Mouse (Mus musculus) hematopoietic stem cell, adult 5-6 weeks (primary cell): ENCODE data around the gene Calm1. TPM values are rescaled to one million over a fixed set of nuclear protein-coding genes. Genes with fewer than 3 reads are reported as not detected.
"Not testable (repeated sequence)": the region's sequence is repeated elsewhere in the genome, so short reads cannot be mapped to it uniquely, and the experiment has no call there.

ENCODE experiments used
- ATAC-seq, 2 experiments: fragments of 125-278 bp in 1 of 2; replicated peaks in 1 of 2; 2 replicates each; pipeline ENCODE4 v1.8.0; 2016 to 2017; ENCODE audit warnings: inconsistent platforms in 2 of 2, mild to moderate bottlenecking in 2 of 2, moderate number of reproducible peaks in 2 of 2, low read depth in 1 of 2, moderate TSS enrichment in 1 of 2; ENCODE audit not compliant: low FRiP score in 2 of 2, poor library complexity in 2 of 2, severe bottlenecking in 2 of 2, insufficient read depth in 1 of 2, low TSS enrichment in 1 of 2
- total RNA-seq: library from RNA; stranded (forward); fragments of 172-1452, 232-1000 nt; gene quantifications from 2 replicates; pipeline ENCODE4 v1.2.3, GENCODE M21; 2017

Gene Calm1
- total RNA-seq = 385 and 714 TPM in 2 replicates

DNA sequence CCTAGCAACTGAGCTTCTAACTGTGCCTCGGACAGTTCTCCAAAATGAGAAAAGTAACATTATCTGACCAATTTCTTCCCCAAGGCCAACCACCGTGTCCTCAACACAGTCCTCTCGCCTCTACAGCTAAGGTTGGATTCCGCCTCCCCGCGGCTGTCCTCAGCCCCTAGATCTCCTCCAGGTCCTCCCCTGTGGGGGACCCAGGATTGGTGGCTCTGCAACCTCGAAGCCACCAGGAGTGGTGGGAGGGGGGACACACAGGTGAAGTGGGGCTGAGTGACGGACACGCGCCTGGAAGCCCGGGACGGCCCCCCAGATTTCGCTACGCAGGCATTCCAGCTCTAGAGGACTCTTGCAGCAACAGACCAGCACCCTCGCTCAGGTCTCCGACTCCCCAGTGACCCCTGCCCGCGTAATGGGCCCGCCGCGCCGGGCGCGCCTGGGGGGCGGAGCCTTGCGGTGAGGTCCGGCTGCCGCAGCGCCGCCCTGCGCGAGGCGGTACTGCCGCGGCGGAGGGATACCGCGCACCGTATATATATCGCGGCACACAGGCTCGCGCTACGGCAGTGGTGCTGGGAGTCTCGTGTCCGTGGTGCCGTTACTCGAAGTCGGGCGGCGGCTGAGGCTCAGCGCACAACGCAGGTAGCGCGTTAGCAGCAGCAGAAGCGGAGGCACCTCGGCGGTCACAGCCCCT, at the start of gene Calm1:
Gene Calm1 (plus strand): TSS at position 469 of the 694 bp plus-strand sequence.
- peak; percentile 72 to 83 for ATAC-seq

DNA sequence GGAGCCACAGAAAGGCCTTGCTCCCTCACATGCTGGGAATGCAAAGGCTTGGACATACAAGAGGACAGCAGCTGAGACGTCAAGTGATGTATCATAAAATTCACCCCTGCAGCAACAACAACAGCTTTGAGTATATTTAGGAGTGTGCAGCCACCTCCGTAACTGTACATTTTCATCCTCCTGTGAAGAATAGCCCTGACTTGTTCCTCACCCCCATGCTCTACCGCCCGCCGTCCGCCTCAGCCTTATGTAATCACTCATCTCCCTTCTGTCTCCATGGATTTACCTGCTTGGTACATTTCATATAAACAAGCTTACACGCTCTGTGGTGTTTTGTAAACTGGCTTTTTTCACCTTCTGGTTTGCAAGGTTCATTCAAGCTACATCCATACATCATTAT, 46.8 kb upstream of the Calm1 start:
- ATAC-seq = no peak

DNA sequence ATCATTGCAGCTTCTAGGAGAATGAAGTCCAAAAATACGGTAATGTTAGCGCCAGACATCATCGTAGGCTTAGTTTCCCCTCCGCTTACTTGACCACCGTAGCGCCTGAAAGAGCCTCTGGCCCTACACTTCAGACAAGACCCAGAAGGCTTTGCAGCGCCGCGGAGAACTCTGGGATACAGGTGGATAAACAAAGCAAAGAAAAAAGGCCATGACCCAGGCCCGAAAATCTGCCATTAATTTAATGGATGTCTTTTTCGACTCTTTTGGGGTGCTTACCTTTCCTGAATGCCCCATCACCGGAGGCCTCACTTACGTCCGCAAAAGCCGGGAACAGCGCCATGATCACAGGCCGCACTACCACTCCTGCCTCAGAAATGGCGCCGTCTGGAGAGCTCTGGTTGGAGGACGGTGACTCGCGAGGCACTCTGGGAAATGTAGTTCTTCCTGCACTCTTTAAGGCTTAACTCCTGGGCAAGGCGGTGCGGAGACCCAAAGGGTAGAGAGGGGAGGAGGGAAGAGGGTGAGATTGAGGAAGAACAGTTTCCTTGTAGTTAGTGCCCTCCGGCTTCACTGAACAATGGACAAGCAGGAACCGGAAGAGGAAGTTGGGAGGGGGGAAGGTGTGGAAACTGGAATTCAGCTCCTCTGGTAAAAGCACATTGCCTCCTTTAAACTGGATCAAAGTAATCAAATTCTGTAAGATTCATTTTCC, 39.8 kb upstream of the Calm1 start, which contains the start of gene Nrde2:
Gene Nrde2 (minus strand): TSS at position 393 of the 715 bp plus-strand sequence.
- ATAC-seq = peak; percentile 100

DNA sequence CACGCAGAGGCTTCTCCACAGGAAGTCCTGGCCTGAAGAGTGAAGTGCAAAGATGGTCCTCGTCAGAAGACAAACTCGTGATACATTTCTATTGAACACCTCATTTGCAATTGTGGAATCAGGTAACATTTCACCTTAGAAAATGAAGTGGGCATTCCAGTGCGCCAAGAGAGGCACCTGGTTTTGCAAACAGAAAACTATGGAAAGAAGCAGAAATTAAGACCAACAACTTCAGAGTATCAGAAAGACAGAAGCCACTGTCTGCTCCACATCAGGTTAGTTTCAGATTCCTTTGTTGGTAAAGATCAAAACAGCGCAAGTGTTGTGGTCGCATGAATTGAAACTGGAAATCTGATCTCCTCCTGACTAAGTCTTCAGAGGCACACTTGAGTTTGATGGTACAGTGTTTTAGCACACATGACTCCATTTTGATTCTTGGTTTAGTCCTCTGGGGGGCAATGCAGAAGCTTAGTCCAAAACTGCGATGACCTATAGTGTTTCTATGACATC, 34.2 kb upstream of the Calm1 start:
- no peak for ATAC-seq

DNA sequence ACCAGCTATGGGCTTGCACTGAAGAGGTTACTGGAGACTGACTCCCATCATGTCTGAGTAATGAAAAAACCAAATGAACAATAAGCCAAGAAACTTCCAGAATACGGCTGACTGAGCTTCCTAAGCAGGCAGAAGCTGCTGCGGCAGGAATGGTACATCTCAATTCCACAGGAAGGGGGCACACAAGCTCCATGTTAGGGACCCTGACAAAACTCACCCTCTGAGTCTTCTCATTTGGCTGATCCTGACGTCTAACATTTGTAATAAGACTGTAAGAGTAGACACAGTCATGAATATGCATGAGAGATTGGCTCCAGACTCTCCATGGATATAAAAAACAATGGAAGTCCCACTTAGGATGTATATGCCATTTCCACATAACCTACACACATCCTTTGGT, 33.1 kb upstream of the Calm1 start:
- ATAC-seq = peak; percentile 51 to 52

DNA sequence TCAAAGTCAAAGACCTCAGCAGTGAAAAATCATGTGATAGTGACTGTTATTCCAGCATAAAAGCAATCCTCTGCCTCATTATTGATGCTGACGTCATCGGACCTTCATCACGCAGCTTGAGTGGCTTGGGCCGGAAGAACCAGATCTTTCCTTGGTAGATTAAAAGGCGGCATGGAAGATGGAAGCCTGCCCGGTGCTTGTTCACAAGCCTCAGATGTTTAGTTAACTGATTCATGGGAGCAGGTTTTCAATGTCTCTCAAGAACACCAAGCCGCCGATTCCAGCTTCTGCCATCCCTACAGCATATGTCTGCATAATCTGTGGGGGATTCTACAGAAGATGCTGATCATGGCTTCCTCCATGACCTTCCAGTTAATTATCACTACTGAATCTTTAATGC, 32.3 kb upstream of the Calm1 start:
- ATAC-seq = no peak

DNA sequence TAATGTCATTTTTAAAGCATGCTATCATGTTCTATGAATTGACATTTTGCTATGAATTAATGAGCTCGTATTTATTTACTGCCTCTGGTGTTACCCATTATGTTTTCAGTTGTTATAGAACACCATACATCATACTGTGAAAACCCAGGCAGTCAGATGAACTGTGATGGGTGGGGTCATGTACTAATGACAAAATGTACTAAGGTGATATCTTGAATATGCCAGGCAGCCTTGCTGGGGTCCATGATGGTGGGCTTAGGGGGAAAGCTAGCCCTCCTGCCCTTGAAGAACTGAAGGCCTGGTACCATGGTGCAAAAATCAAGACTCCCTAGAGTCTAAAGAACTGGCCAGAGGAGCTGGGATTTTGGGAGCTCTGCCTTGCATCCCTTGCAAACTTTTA, 31.7 kb upstream of the Calm1 start:
- ATAC-seq = no peak

DNA sequence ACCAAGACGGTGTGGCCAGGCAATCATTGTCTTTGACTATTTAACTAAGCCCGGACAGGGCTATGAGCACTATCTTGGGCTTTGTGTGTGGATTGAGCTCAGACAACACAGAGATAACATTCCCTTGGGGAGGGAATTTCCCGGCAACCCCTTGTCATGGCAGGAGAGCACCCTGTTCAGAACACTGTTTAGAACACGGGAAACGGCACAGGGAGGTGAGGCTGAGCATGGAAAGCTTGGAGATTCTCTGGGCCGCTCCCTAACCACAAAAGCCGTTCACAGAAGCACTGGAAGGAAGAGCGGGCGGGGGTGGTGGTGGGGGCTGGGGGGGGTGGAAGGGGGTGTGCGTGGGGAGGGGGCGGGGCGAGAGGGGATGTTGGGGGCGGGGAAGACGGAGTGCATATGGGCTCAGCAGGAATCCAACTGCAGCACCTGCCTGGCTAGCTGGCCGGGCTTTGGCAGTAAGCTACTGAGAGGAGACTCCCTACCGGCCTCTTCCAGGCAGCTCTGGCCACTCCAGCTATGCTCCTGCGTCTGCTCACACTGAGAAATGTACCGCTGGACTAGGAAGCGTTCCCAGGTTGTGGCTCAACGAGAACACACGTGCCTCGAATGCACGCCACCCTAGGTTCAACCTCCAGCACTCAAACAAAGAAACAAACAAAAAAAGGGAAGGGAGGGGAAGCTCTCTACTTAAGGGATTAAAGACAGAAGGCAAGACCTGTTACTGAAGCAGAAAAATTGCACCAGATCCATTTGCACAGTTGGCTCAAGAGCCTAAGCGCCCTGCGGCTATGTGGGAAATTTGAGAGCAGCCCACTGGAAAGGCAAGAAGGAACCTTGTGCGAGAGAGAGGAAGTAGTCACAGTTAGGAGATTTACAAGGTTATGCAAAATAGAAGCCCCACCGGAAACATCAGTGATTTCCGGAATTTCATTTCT, 31.0 kb upstream of the Calm1 start:
- peak; percentile 68 to 92 for ATAC-seq

DNA sequence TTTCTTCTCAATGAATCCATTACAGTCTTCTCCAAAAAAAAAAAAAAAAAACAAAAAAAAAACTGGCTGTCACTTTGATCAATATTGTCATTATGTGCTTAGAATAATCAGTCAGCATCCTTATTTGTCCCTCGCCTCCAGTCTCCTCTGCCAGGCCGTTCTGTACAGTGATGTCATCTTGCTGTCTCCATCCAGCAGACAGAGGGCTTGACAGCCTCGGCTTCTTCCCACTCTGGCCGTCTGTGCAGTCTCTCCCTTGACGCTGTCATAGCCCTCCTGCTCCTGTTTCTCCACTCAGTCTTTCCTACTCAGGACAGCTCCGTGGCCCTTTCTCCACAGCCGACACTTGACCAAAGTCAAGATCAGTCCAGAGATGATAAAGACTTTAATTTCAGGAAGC, 26.8 kb upstream of the Calm1 start:
- ATAC-seq = no peak

DNA sequence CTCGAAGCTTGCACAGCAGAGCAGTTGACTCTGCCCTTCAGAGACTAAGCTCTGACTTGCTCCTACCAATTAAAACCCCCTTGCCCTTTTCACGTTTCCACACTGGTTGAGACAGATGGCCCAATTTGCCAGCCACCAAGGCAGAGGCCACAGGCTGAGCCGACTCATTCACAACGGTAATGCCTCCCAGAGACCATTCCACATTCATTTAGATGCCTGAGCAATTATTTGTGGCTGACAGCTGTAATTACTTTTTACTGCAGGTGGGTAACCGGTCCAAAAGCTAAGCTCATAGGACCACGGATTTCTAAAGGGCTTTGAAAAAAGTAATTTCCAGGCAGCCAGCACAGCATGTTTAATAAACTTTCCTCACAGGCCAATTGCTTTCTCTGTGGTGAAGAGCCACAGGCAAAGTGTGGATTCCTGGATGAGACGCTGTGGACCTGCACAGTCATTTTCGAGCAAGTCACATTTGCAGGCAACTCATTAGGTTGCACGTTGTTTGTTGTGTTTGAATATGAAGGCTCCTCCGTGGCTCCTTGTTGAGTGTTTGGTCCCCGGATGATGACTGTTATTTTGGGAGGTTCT, 22.7 kb upstream of the Calm1 start:
- ATAC-seq = no peak

DNA sequence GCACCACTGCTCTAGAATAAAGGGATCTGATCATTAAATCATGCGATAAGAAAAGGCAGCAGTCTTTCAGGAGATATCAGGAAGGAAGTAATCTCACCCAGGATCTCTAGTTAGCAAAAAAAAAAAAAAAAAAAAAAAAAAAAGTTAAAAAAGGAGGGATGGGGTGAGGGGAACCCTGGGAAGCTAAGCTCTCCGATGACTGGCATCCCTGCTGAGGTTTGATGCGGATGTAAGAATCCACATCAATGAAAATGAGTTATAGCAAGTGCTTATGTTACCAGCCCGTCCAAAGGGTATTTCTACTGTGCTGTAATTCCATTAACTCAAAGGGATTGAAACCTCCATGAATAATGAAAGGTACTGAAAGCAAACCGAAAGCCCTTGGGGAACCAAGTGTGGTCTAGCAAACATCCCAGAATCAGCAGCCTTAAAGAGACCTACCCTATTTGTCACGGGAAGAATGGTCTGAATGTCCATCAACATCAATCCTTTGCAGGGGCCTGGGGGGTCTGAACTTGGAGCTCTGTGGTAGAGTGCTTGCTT, 20.3 kb upstream of the Calm1 start:
- ATAC-seq = no peak

DNA sequence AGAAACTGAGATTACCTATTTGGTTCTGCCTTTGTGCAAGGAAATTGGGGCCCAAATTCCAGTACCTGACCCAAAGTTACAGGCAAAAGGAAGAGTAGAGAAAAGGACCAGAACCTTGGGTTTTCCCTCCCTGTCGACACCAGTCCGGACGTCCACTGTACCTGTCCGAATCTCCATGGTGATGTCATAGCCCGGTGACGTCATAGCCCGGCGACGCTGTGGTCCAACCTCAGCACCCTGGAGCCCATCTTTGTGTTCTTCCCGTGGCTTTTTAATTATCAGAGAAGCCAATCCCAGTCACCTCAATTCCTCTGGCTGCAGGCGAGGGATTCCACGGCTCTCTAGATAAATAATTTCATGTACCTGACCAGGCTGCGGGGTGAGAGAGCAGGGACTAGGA, 18.4 kb upstream of the Calm1 start:
- no peak for ATAC-seq

DNA sequence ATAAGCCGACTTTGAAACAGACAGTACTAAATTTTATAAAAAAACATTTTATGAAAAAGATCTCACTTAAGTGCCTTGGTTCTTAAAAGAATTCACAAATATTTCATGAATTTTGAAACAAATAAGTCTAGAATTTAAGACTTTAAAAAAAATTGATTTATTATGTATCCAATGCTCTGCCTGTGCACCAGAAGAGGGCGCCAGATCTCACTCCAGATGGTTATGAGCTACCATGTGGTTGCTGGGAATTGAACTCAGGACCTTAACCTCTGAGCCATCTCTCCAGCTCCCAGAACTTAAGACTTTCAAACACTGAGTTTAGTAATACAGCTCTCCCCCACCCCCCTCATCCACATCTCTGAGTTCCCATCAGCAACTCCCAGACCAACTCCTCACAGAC, 16.6 kb upstream of the Calm1 start:
- no peak for ATAC-seq

DNA sequence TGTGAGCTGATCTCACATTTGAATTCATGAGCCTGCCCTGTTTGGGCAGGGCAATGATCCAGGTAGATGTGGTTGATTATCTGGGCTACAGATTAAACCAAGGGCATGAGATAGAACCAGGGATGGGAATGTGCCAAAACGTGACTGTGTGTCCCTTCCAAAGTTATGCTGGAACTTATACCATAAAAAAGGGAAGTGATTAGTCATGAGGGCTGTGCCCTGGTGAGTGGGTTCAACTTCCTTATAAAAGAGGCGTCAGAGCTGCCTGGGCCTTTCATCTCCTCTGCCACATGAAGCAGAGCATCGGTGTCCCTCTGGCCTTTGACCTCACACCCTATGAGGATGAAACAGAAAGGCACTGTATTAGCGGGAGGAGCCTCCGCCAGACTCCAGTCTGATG, 15.3 kb upstream of the Calm1 start:
- ATAC-seq = peak; percentile 65 to 67

DNA sequence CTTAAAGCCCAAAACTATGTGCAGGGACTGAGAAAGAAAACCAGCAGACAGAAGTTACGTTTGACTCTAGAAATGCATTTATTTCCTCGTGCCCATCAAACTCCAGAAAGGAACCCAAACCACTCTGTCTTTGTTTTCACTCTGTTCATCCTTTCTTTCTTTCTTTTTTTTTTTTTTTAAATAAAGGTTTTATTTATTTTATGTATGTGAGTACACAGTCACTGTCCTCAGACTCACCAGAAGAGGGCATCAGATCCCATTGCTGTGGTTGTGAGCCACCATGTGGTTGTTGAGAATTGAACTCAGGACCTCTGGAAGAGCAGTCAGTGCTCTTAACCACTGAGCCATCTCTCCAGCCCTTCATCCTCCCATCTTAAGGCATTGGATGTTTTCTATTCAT, 14.3 kb upstream of the Calm1 start:
- ATAC-seq = not testable (repeated sequence)

DNA sequence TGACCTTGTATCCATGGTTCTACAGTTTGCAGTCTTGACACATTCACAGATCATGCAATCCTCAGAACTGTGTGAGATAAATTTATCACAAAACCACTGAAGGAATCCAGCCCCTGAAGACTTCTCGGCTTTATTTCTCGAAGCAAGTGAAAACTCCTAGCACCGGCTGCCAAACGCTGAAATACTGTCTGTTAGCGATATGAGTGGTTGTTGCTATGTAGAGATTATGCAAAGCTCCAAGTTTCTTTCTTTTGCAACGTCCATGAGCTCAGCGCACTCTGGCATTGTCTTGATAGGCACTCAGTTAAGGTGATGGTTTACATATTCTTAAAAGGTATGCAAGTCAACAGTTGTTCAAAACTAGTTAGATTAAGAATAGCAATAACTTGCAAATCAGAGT, 13.3 kb upstream of the Calm1 start:
- ATAC-seq = no peak

DNA sequence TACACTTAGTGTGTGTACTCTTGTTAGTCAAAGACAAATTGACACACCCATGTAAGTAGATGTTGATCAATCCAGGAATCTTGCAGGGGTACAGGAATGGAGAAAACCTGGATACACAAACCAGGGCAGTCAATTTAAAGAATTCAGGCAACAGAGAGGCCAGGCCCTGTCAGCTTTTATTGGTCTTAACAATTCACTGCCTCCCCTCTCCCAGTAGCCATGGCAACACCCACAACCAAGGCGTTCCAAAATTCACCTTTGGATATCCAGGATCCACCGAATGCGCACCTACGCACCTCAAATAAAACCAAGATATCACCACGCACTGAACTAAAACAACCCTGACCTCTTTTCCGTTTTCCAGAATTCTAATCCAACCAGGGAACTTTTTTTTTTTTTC, 12.9 kb upstream of the Calm1 start:
- no peak for ATAC-seq
